Mouse (Mus musculus): ENCODE measurements around the gene Fgfr2.

Gene Fgfr2

DNA sequence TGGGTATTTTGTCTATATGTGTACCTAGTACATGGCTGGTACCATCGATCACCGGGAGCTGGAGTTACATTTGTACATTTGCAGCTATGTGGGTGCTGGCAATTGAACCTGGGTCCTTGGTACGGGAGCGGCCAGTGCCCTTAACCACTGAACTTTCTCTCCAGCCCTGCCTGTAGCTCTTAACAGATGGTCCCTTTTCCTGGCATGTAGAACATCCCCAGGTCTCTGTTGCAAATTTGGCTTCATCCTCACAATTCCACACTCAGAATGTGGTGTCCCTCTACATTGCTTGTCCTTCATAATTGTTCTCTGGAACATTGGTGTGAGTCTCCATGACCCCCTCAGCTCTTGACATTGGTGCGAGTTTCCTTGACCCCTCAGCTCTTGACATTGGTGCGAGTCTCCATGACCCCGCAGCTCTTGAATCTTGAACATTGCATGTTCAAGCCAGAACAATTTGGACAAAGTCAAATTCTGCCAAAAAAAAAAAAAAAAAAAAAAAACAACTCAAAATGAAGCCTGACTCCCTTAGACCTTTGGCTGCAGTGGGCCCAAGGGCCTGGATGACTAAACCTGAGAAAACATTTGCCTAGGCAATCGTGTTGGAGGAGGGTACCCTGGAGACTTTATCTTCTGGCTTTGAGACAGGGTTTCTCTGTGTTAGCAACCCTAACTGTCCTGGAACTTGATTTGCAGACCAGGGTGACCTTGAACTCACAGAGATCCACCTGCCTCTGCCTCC lies 816.3 kb downstream of the Fgfr2 start:
- no peak for DNase-seq (ENCODE audit: low read depth, low spot score)

DNA sequence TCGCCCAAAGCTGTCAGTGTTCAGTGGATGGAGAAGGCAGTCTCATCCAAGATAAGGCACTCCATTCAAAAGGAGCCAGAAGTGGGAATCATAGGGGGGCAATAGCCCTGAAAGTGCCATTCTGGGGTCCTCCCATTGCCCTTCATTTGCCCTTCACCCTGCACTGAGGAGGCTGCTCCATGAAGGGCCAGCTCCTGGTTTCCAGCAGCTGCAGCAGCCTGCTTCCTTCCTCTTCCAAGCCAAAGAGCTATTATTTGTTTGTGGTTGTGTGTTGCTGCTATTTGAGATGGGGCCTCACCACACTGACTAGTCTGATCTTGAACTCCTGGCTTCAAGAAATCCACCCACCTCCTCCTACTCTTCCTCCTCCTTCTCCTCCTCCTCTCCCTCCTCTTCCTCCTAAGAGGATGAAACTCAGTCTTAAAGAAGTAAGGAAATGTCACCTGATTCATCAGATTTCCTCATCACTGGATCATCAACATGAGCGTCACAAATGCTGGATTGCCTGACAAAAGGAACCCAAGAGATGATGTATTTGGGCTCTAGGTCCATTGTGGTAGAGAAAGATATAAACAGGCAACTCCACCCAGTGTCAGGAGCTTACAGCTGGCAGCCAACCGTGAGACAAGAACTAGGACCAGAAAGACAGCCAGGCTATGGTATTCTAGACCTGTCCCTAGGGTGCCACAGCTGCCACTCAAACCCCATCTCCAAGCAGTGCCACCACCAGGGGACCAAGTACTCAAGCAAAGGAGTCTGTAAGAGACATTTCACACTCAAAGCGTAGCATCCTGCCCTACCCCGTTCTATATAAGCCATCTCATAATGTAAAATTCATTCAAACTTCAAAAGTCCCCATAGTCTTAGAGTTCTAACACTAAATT lies 817.4 kb downstream of the Fgfr2 start:
- DNase-seq (ENCODE audit: low read depth, low spot score) = no peak

DNA sequence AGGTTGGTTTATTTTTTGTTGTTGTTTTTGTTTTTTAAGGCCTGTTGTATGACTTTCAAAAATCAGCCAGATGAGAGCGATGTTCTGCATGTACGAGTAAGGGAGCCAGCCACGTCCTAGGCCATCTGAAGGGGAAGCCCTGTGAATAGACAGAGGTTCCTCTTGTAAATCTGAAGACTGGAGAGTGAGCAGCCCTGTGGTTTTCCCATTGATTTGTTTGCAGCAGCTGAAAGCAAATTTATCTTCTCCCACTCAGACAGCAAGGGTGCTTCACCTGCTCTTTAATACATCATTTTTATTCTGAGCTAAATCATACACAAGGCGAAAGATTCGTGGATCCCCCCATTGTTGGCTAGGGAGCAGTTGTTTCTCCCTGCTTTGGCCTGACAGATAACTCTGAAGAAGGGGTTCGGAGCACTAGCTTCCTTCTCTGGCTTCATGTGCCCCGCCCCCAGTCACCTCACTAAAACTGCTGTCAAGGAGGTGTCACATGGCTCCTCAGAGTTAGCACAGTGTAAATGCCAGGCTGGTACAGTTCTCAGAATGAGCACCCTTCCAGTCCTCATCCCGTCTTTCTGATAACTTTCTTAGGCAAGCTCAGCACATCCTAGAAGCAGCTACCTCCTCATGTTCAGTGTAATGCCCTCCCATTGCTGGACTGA lies 818.6 kb downstream of the Fgfr2 start:
- DNase-seq (ENCODE audit: low read depth, low spot score) = peak; percentile 48

DNA sequence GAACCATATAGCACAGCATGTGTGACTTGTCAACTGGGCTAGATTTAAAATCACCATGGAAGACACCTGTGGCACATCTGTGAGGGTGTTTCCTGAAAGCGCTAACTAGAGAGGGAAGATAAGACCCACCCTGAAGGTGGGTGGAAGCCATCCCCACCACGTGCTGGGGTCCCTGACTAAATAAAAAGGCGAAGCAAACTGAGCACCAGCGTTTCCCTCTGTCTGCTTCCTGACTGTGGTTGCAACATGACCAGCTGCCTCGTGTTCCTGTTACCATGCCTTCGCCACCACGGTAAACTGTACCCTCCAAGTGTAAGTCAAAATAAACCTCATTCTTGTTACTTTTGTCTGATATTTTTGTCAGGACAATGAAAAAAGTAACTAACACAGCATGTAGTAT lies 819.2 kb downstream of the Fgfr2 start:
- DNase-seq (ENCODE audit: low read depth, low spot score) = no peak

DNA sequence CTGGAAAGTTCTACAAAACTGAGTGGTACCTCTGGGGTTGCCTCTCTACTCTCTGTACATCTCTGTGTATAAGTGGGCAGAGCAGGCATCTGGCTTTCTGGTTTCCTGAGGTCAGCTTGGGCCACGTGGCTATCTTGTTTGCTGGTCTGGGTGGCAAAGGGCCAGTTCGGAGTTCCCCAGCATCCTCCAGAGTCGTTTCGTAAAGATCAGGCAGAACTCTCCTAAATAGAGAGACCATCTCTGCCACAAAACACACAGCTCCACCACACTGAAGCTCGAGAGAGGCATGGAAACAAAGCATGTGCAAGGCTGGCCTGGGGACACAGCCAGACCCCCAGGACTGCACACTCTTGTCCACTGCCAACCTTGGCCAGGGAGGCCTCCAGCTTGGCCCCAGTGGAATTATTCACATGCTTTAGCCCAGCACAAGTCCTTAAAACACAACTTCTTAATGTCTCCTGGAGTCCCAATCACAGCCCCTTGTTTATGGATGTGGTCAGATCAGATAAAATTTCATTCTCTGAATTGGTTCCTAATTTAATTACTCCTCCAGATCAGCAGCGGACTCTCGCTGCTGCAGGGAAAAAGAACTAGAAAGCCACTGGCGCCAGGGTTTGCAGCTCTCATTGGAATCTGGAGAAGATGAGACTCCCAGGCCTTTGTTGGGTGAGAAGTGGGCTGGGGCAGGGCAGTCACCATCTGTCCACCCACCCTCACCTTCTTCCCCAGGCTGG lies 820.5 kb downstream of the Fgfr2 start:
- DNase-seq (ENCODE audit: low read depth, low spot score) = no peak

DNA sequence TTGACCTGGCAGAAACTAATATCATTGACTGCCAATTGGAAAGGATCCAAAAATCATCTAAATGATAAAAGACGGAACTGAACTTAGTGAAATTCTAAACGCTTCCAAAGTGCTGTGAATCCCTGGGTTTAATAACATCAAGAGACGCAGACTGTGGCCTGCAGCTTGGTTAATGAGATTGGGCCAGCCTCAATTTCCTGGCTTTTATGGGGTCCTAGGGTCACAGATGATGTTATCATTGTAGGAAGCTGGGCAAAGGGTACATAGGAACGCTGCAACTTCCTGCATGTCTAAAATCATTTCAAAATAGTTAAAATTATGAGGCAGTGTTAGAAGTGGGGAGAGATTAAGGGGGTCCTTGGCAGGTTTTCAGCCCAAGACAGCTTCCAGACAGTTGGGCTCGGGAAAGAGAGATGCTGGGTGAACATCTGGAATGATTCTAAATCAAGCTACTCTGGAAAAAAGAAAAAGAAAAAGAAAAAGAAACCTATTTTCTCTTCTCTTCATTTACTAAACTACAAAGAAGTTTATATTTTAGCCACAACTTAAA lies 823.4 kb downstream of the Fgfr2 start:
- DNase-seq (ENCODE audit: low read depth, low spot score) = no peak

DNA sequence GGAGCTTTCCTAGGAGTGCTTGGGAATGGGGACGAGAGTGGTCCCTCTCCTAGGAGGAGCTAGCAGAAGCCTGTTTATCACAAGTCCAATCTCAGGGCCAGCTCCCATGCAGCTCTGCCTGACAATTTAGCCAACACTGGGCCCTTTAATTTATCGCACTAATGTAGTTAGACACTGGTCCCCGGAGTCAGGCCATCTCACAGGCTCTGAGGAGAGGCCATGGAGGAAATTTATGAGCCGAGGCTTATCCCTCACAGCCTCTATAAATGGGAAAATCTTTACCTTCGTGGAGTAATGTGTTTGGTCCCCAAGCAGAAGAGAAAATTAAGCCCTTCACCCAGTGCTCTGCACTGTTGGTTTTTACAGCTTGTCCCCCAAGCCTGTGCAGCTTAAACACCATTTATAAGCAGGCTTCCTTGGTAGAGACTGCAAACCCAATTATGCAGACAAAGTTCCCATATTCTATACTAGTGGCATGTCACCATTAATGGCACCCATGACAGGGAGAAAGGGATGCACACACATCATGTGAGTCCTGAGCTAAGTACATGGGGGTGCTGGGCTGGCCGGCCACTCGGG lies 824.6 kb downstream of the Fgfr2 start:
- no peak for DNase-seq (ENCODE audit: low read depth, low spot score)

DNA sequence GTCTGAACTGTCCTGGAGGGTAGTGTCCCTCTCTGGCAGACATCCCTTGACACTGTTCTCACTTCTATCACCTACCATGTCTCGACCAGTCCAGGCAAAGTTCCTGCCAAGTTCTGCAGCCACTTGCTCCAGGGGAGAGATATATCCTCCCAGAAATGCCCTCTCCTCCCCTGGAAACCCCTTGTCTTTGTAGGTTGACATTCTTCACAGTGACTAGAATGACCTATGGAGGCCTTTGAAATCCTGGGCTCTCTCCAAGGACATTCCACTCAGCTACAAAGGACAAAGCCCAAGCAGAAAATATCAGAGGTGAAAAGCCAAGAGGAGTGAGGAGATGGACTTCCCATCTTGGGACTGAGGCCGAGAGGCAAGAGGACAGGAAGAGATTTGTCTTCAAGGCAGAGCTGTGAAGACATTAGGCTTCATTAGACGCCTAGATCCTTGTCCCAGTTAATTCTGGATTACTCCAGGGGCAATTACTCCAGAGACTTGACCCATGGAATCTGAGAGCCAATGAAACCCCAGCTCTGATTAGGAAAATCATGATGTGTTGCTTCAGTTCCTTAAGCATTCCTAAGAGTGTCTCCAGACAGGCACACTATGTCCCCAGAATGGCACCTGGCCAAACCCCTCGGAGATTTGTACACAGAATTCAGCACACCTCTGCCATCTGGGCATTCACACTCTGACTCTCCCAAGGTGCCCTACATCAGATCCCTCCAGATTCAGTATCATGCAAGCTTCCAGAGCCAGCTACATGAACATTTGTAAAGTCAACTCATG lies 826.3 kb downstream of the Fgfr2 start:
- DNase-seq (ENCODE audit: low read depth, low spot score) = no peak

DNA sequence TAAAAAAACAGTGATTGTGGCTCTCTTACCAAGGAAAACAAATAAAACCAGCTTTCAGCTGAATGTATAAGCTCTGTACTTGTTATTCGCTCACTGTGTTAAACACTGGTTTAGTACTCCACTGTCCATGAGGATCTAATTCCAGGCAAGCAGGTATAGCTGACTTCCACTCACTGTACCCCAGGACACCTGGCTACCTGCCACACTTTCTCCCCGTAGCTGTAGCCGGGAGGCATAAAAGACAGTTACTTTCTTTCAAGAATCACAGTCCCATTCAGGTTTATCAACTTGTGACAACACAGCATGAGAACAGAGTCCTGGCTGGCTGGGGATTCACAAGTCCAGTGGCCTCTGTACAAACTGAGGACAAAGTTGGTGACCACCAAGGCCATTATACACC lies 827.0 kb downstream of the Fgfr2 start:
- DNase-seq (ENCODE audit: low read depth, low spot score) = no peak

DNA sequence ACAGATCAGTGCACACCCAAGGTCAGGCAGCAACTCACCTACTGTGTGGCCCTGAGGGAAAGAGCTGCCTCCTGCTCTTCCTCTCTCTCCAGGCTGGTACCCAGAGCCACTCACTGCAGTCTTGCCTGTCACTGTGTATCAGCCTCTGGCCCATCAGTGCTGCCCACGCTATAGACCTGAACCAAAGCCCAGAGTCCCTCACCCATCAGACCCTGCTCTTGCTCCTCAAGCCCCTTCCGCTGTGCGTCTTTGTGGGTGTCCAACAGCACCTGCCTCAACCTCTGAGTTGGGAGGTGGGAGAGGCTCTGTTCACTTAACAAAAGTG lies 835.8 kb downstream of the Fgfr2 start:
- DNase-seq (ENCODE audit: low read depth, low spot score) = no peak

DNA sequence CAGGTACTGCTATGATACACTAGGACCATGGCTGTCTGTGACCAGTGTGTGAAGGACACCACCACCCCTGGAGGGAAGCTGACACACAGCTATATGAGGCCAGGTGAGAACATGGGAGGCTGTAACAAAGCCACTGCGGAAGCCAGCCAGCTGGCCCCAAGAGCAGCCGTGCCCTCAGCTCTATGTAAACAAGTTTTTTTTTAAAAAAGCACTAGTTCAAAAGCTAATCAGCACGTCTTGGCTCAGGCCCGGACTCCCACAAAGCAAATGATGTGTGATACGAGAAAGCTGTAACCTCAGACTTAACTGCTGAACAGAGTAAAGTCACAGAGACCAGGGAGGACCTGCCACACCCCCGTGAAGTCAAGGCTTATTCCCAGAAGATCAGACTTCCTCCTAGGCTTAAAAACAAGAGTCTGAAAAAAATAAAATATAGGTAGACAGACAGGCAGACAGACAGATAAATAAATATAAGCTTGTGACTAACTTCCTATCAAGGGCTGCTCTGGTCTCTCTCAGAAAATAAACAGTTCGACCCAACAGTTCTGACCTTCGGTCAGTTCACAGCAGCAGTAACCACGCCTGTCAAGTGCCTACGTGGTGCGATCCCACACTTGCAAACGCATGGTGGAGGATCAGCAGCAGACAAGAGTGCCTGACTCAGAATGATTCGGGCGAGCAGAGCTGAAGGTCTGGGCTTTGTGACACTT lies 836.4 kb downstream of the Fgfr2 start:
- DNase-seq (ENCODE audit: low read depth, low spot score) = no peak

DNA sequence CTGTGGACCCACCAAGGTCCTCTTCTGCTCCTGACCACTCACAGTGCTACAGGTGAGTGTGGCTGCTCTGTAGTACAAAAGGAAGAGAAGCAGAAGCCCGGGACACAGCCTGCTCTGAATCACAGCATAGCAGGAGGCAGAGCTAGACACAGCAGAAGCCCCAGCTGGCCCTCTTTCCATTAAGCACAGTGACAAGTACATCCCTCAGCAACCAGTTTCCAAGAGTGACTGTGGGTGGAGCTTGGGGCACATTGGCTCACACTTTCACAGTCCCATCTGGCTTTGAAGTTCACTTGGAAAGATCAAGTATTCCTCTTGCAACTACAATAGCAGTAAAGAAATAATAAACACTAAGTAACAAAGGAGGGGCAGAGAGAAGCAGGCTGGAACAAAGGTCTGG lies 838.4 kb downstream of the Fgfr2 start:
- no peak for DNase-seq (ENCODE audit: low read depth, low spot score)

DNA sequence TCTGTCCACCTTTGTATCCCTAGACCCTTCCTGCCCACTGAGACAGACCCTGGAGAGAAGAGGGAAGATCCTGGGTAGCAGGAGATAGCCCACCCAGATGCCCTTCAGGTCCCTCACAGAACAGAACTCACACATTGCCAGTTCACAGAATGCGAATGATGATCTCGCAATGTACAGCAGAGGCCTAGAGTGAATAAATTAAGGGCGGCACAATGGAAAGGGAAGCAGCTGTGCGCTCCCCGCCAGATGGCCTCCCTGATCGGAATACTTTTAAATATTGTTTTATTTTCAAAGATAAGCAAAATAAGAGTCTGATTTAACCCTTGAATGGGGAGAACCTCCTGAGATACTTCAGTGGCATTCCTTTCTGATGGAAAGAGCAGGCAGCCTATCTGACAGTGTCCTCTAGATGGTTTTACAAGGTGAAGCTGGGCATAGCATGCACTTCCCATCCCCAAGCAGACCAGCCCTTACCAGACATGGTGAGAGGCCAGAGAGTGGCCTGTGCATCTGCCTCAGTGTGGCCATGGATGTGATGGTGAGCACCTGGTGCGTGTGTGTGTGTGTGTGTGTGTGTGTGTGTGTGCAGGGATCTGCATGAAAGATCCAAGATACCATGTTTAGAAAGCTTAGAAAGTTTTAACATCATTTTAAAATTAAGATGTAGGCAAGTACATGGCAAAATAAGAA lies 839.0 kb downstream of the Fgfr2 start:
- DNase-seq (ENCODE audit: low read depth, low spot score) = no peak

DNA sequence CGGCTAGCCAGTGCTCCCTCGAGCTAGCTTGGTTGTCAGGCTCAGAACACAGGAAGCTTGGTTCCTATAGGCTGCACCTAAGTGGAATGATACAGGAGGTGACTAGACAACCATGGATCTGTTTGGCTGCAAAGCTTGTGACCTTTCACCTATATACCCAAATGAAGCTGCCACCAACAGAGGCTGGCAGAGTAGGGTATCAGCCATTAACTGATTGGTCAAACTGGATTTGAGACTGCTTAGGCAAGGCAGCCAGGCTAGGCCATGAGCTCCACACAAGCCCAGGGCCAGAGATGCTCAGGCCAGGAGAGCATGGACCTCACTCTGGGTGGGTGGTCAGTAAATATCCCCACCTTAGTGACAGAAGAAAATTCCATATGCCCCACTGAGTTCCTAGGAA lies 840.6 kb downstream of the Fgfr2 start:
- no peak for DNase-seq (ENCODE audit: low read depth, low spot score)

DNA sequence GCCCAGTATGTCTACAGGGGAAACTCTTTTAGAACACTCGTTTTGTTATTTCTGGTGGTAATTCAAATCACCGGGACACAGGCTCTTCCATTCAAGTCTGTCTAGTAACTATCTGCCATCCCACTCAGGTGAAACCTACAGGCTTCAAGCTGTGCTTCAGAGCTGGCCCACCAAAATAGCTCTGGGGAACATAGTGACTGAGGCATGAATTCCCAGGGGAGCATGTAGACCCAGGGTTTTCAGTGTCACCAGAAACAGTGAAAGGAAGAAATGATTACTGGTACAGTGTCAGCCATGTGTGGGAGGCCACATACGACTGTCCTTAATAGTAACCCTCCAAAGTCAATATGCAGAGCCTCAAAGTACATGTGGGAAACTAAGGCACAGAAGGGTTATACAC lies 841.0 kb downstream of the Fgfr2 start:
- no peak for DNase-seq (ENCODE audit: low read depth, low spot score)

DNA sequence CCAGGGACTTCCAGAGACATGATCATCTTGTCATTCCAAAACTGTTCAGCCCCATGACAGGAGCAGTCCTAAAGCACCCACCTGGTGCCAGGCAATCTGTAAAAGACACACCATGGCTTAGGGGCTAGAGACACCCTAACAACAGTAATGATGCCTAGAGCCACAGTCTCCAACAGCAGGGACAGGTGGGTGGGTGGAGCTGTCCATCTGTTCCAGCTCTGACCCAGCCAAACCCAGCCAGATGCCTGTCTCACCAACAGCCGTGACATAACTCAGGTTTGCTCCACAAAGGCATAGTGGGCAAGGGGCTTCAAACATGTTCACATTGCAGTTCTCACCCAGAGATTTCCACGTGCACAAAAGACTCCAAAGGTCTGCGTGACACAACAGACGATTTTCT lies 841.4 kb downstream of the Fgfr2 start:
- no peak for DNase-seq (ENCODE audit: low read depth, low spot score)

DNA sequence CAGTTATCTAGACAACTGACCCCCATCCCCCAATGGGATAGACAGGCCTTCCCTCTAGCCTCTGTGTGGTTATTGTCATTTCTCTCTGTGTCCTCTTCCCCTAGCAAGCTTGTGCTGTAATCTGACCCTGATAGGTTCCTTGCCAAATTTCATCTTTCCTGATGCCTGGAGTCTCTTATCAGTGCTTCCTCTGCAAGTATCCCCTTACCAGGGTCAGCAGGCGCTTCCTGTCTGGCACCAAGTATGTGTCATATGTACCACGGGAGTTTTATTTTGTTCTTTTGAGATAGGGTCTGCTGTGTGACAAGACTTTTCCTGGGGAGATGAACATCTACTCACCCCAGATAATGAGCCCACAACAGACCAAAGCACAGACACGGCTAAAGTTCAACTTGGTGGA lies 844.5 kb downstream of the Fgfr2 start:
- no peak for DNase-seq (ENCODE audit: low read depth, low spot score)

DNA sequence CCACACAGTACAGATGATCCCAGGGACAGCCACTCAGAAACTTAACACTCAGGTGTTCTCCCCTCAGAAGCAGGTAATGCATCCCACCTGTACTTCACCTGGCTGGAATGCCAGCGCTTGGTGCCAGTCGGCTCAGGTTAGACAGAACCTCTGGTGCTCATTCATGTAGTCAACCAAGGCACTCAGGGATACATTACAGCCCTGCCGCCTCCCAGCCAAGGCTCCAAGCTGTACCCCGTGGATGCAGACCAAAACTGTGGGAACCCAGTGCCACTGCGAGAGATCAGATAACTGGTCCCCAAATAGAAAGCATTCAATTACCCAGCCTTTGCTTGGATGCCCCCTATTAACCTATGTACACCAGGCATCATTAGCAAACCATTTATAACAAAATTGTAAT lies 846.9 kb downstream of the Fgfr2 start:
- no peak for DNase-seq (ENCODE audit: low read depth, low spot score)

DNA sequence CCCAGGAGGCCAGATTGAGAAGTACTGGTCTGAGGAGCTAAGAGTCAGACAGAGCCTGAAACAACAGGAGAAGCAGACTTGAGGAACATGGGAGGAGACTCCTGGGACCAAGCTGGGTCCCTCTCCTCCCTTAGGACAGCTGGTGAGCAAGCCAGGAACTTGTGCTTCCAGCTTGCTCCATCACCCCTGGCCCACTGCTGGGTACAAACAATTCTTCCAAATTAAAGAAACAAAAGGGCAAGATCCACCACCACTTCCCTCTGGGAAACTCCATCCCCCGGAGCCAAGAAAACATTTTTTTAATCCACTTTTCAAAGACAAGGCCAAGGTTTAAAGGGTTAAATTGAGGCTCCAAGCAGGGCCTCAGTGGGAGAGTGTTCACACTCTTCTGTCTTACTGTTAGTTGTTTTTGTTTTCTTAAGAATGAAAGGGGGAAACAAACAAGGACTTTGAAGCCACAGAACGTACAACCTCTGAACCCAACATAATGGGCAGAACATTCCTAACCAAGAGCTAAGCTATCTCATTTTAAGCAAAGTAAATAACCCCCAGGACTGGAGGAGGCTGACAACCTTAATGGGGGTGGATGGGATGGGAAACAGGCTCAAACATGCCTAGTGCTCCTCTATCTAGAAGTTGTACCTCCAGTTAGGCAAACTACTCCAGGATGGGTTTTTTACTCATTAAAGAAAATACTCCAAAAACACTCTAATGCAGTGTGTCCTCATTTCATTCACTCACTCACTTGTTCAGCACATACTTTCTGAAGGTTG lies 849.2 kb downstream of the Fgfr2 start:
- DNase-seq (ENCODE audit: low read depth, low spot score) = no peak
